Mouse (Mus musculus) CH12.LX (cell line): Measurements from ENCODE around the gene 4930415O20Rik. TPM values are rescaled to one million over a fixed set of nuclear protein-coding genes. Genes with fewer than 3 reads are reported as not detected.

ENCODE experiments used
- DNase-seq: peaks from one replicate; pipeline ENCODE4 v3.0.0-alpha.2; 2013; ENCODE audit errors: extremely low read depth
- H3K27ac ChIP-seq: 2 replicates; pipeline ENCODE4 v1.5.1; 2012; ENCODE audit warnings: low read depth, mild to moderate bottlenecking, control low read depth, moderate library complexity; ENCODE audit not compliant: insufficient read depth
- H3K27me3 ChIP-seq: replicated peaks from 2 replicates; pipeline ENCODE3; 2012; ENCODE audit warnings: inconsistent platforms
- H3K36me3 ChIP-seq, 2 experiments: replicated peaks in 1 of 2; 2 replicates each; pipeline versions ENCODE3 to v1.6.1; 2012; ENCODE audit warnings: inconsistent platforms in 1 of 2, low read length in 1 of 2, mild to moderate bottlenecking in 1 of 2, mixed read lengths in 1 of 2, moderate library complexity in 1 of 2; ENCODE audit not compliant: control insufficient read depth in 1 of 2, insufficient read depth in 1 of 2
- H3K4me1 ChIP-seq, 2 experiments: 2 replicates each; pipeline ENCODE4 v1.6.1; 2012; ENCODE audit warnings: inconsistent platforms in 1 of 2, moderate library complexity in 1 of 2; ENCODE audit not compliant: insufficient read depth in 2 of 2, control insufficient read depth in 1 of 2
- H3K4me2 ChIP-seq: 2 replicates; pipeline ENCODE4 v1.6.1; 2012; ENCODE audit warnings: low read depth, mild to moderate bottlenecking, control low read depth; ENCODE audit not compliant: poor library complexity, insufficient read depth, severe bottlenecking
- H3K4me3 ChIP-seq, 3 experiments: fragments of 150-350 bp in 1 of 3; sonication (generic) in 1 of 3; replicated peaks in 1 of 3; 2 replicates each; pipeline versions ENCODE3 to v1.5.1; 2011 to 2012; ENCODE audit warnings: low read depth in 2 of 3, low read length in 2 of 3, mild to moderate bottlenecking in 2 of 3, moderate library complexity in 2 of 3, control low read depth in 1 of 3, improper control_type of control experiment in 1 of 3, inconsistent platforms in 1 of 3, mixed read lengths in 1 of 3; ENCODE audit not compliant: poor library complexity in 1 of 3
- H3K79me2 ChIP-seq: replicated peaks from 2 replicates; pipeline ENCODE4 v1.6.1; 2012; ENCODE audit warnings: mild to moderate bottlenecking, moderate library complexity; ENCODE audit not compliant: control insufficient read depth, poor library complexity, insufficient read depth, severe bottlenecking; ENCODE audit errors: extremely low read depth
- H3K9ac ChIP-seq: 2 replicates; pipeline ENCODE4 v1.6.1; 2012; ENCODE audit warnings: low read depth, mild to moderate bottlenecking, control low read depth, moderate library complexity; ENCODE audit not compliant: insufficient read depth
- H3K9me3 ChIP-seq: replicated peaks from 2 replicates; pipeline ENCODE3; 2012; ENCODE audit warnings: low read length, inconsistent platforms, mixed read lengths
- BHLHE40 ChIP-seq: IDR thresholded peaks from 2 replicates; pipeline ENCODE4 v1.6.1; 2011; ENCODE audit warnings: mild to moderate bottlenecking, low read depth, low read length, improper control_type of control experiment
- E2F4 ChIP-seq: IDR thresholded peaks from 2 replicates; pipeline ENCODE4 v1.6.1; 2011; ENCODE audit warnings: low read depth, low read length, improper control_type of control experiment; ENCODE audit not compliant: insufficient replicate concordance
- ELF1 ChIP-seq: IDR thresholded peaks from 2 replicates; pipeline ENCODE4 v1.6.1; 2014; ENCODE audit warnings: low read depth, mild to moderate bottlenecking, inconsistent platforms, low read length, improper control_type of control experiment
- ETS1 ChIP-seq: conservative IDR thresholded peaks from 2 replicates; pipeline ENCODE4 v1.6.1; 2012; ENCODE audit warnings: low read depth, mild to moderate bottlenecking, inconsistent platforms, low read length, improper control_type of control experiment, moderate library complexity
- JUN ChIP-seq: IDR thresholded peaks from 2 replicates; pipeline ENCODE4 v1.6.1; 2011; ENCODE audit warnings: low read depth, mild to moderate bottlenecking, low read length, improper control_type of control experiment, moderate library complexity; ENCODE audit not compliant: insufficient read depth
- JUND ChIP-seq: conservative IDR thresholded peaks from 2 replicates; pipeline ENCODE4 v1.6.1; 2011; ENCODE audit warnings: low read depth, low read length, improper control_type of control experiment
- KAT2A ChIP-seq: IDR thresholded peaks from 2 replicates; pipeline ENCODE4 v1.6.1; 2012; ENCODE audit warnings: low read length, improper control_type of control experiment, inconsistent platforms; ENCODE audit not compliant: insufficient replicate concordance
- MAFK ChIP-seq: IDR thresholded peaks from 2 replicates; pipeline ENCODE4 v1.6.1; 2011; ENCODE audit warnings: low read length, improper control_type of control experiment; ENCODE audit not compliant: insufficient replicate concordance
- MAX ChIP-seq: IDR thresholded peaks from 2 replicates; pipeline ENCODE4 v1.6.1; 2011; ENCODE audit warnings: low read length, improper control_type of control experiment
- MAZ ChIP-seq: IDR thresholded peaks from 2 replicates; pipeline ENCODE4 v1.6.1; 2012; ENCODE audit warnings: low read depth, mild to moderate bottlenecking, inconsistent platforms, low read length, improper control_type of control experiment, moderate library complexity
- MEF2A ChIP-seq: IDR thresholded peaks from 2 replicates; pipeline ENCODE4 v1.6.1; 2014; ENCODE audit warnings: low read depth, mild to moderate bottlenecking, inconsistent platforms, low read length, improper control_type of control experiment, borderline replicate concordance
- MXI1 ChIP-seq: IDR thresholded peaks from 2 replicates; pipeline ENCODE4 v1.6.1; 2011; ENCODE audit warnings: mild to moderate bottlenecking, low read depth, low read length, improper control_type of control experiment
- MYC ChIP-seq: IDR thresholded peaks from 2 replicates; pipeline ENCODE4 v1.6.1; 2011; ENCODE audit warnings: low read depth, mild to moderate bottlenecking, improper control_type of control experiment, low read length
- NELFE ChIP-seq: IDR thresholded peaks from 2 replicates; pipeline ENCODE4 v1.6.1; 2011; ENCODE audit warnings: low read depth, low read length, improper control_type of control experiment
- NRF1 ChIP-seq: IDR thresholded peaks from 2 replicates; pipeline ENCODE4 v1.6.1; 2014; ENCODE audit warnings: low read depth, mild to moderate bottlenecking, inconsistent platforms, low read length, improper control_type of control experiment, moderate library complexity
- POLR2AphosphoS2 ChIP-seq: IDR thresholded peaks from 2 replicates; pipeline ENCODE4 v1.6.1; 2011; ENCODE audit warnings: low read depth, low read length, improper control_type of control experiment
- RAD21 ChIP-seq: IDR thresholded peaks from 2 replicates; pipeline ENCODE4 v1.6.1; 2011; ENCODE audit warnings: low read depth, mild to moderate bottlenecking, low read length, improper control_type of control experiment, moderate library complexity
- RCOR1 ChIP-seq: conservative IDR thresholded peaks from 2 replicates; pipeline ENCODE4 v1.6.1; 2012; ENCODE audit warnings: low read depth, mild to moderate bottlenecking, inconsistent platforms, low read length, improper control_type of control experiment
- TBP ChIP-seq: conservative IDR thresholded peaks from 2 replicates; pipeline ENCODE4 v1.6.1; 2011; ENCODE audit warnings: low read depth, low read length, improper control_type of control experiment
- TCF12 ChIP-seq: IDR thresholded peaks from 2 replicates; pipeline ENCODE4 v1.6.1; 2014; ENCODE audit warnings: low read depth, mild to moderate bottlenecking, inconsistent platforms, low read length, improper control_type of control experiment
- UBTF ChIP-seq: IDR thresholded peaks from 2 replicates; pipeline ENCODE4 v1.6.1; 2012; ENCODE audit warnings: low read depth, mild to moderate bottlenecking, inconsistent platforms, low read length, improper control_type of control experiment, moderate library complexity
- USF2 ChIP-seq: conservative IDR thresholded peaks from 2 replicates; pipeline ENCODE4 v1.6.1; 2011; ENCODE audit warnings: low read depth, low read length, improper control_type of control experiment
- ZKSCAN1 ChIP-seq: IDR thresholded peaks from 2 replicates; pipeline ENCODE4 v1.6.1; 2012; ENCODE audit warnings: low read depth, inconsistent platforms, low read length, improper control_type of control experiment, borderline replicate concordance
- ZMIZ1 ChIP-seq: IDR thresholded peaks from 2 replicates; pipeline ENCODE4 v1.6.1; 2012; ENCODE audit warnings: low read depth, mild to moderate bottlenecking, inconsistent platforms, low read length, improper control_type of control experiment
- dilution Hi-C: fragments of 300-500 bp; cut with MboI; formaldehyde crosslinking; loops from 2 replicates; pipeline ENCODE4 v1.14.3; 2020; ENCODE audit warnings: low sequenced_read_pairs; ENCODE audit not compliant: extremely low pct_unique_long_range_greater_than_20kb, extremely low pct_ligation_motif_present
- in situ Hi-C: fragments of 300-500 bp; cut with MboI; formaldehyde crosslinking; loops from 3 replicates; pipeline ENCODE4 v1.14.3; 2019; ENCODE audit warnings: low sequenced_read_pairs, low pct_ligation_motif_present, low pct_unique_long_range_greater_than_20kb, mixed read lengths
- polyA plus RNA-seq: library from polyadenylated mRNA; unstranded; fragments of >175 nt; gene quantifications from 2 replicates; pipeline ENCODE4 v1.2.1, GENCODE M21; 2012; ENCODE audit warnings: low read depth; ENCODE audit not compliant: insufficient read length
- total RNA-seq, 2 experiments: library from RNA; depleted of rRNA; stranded (reverse); fragments of 300-350 nt in 1 of 2; fragments of >200 nt in 1 of 2; gene quantifications; 2 replicates each; pipeline ENCODE4 v1.2.3; 2012 to 2014

Gene 4930415O20Rik
- total and polyA plus RNA-seq, 3 experiments, result not detected

DNA sequence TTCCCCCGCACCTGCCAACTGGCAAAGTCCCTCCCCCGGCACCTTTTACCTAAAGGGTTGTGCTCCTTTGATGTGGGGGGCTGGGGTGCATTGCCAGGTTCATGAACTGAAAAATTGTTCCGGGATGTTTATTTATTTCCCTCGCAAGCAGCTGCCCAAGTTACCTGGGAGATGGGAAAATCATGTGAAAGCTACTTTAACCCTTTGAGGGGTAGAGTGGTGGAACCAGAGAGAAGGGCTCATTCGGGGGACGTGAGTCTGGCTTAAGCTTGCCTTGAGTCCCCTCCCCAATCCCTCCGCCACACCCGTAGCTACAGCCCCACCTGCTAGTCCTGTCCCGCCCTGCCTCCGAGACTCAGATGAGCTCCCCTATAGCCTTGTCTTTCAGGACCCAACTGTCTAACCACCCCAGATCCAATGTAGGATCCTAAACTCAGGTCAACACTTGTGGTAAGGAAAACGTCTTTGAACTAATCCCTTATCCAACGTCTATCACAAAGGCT lies 39.4 kb downstream of the 4930415O20Rik start:
- in situ Hi-C loops, result no loop called here
- no peaks in the 10 kb centered on the region for H3K9me3 ChIP-seq
- peaks cover 0 to 3% of the 10 kb centered on the region in 2 experiments; a peak in 1 of 4 replicates for H3K4me1 ChIP-seq
- dilution Hi-C loops, result no loop called here
- DNase-seq, result no peak
- no peaks in the 10 kb centered on the region for H3K36me3 ChIP-seq
- no peak overlapping the region for H3K4me3 ChIP-seq
- peak overlapping the region; percentile 78 for H3K4me2 ChIP-seq
- no peak overlapping the region for H3K9ac ChIP-seq
- H3K27me3 ChIP-seq, result peaks cover 71% of the 10 kb centered on the region
- H3K27ac ChIP-seq, result no peak overlapping the region
- H3K79me2 ChIP-seq, result no peaks in the 10 kb centered on the region
- TF ChIP-seq RCOR1 (no peak), POLR2AphosphoS2 (no peak), MAZ (no peak), KAT2A (no peak), RAD21 (no peak), MEF2A (no peak), USF2 (no peak), NELFE (no peak), NRF1 (no peak), BHLHE40 (no peak)
- TF ChIP-seq, all 38 proteins: peak for 0

- in situ Hi-C loops, result no loop called here
- TF ChIP-seq TCF12, result no peak
- TF ChIP-seq MXI1, result no peak
- no peak for TF ChIP-seq MAFK
- TF ChIP-seq NRF1, result no peak
- TF ChIP-seq ELF1, result no peak
- no peak for TF ChIP-seq NELFE
- TF ChIP-seq RAD21, result no peak
- no peak for TF ChIP-seq E2F4
- no peak for TF ChIP-seq JUN
- TF ChIP-seq JUND, result no peak
- no peak for TF ChIP-seq MAX
- TF ChIP-seq TBP, result no peak
- TF ChIP-seq RCOR1, result no peak
- no peak for TF ChIP-seq ZMIZ1
- TF ChIP-seq POLR2AphosphoS2, result no peak
- TF ChIP-seq UBTF, result no peak
- TF ChIP-seq MYC, result no peak
- TF ChIP-seq ETS1, result no peak
- TF ChIP-seq ZKSCAN1, result no peak
- TF ChIP-seq, all 38 proteins: peak for 0
- peaks cover 70% of the 10 kb centered on the region for H3K27me3 ChIP-seq
Measured at GRCm38 (mm10) chr15:98612229-98612628, 41.4 kb downstream of the 4930415O20Rik start.

More at GRCm38 (mm10) chr15:98612229-98612628, 41.4 kb downstream of the 4930415O20Rik start:
- Histone ChIP-seq H3K4me2 (no peak overlapping the region), H3K9ac (no peak overlapping the region), H3K36me3 (no peaks in the 10 kb centered on the region), H3K4me1 (peaks cover 3 to 4% of the 10 kb centered on the region in 2 experiments; a peak in 3 of 4 replicates), H3K9me3 (no peaks in the 10 kb centered on the region), H3K4me3 (no peak overlapping the region), H3K27ac (no peak overlapping the region), H3K79me2 (no peaks in the 10 kb centered on the region)
- no peak for DNase-seq
- dilution Hi-C loops, result no loop called here
